Mouse (Mus musculus) G1E (cell line): Measurements from ENCODE around the gene Gli1.

Experiments used
- CTCF ChIP-seq: IDR thresholded peaks from 2 replicates; pipeline ENCODE4 v1.5.1; 2012; ENCODE audit warnings: low read depth, low read length, inconsistent platforms, mixed read lengths
- GATA1 ChIP-seq: IDR thresholded peaks from 2 replicates; pipeline ENCODE4 v1.6.1; 2012; ENCODE audit warnings: borderline replicate concordance, low read length, inconsistent platforms, mixed read lengths
- TAL1 ChIP-seq: conservative IDR thresholded peaks from 2 replicates; pipeline ENCODE4 v1.6.1; 2012; ENCODE audit warnings: low read depth, low read length, inconsistent platforms, mixed read lengths

DNA sequence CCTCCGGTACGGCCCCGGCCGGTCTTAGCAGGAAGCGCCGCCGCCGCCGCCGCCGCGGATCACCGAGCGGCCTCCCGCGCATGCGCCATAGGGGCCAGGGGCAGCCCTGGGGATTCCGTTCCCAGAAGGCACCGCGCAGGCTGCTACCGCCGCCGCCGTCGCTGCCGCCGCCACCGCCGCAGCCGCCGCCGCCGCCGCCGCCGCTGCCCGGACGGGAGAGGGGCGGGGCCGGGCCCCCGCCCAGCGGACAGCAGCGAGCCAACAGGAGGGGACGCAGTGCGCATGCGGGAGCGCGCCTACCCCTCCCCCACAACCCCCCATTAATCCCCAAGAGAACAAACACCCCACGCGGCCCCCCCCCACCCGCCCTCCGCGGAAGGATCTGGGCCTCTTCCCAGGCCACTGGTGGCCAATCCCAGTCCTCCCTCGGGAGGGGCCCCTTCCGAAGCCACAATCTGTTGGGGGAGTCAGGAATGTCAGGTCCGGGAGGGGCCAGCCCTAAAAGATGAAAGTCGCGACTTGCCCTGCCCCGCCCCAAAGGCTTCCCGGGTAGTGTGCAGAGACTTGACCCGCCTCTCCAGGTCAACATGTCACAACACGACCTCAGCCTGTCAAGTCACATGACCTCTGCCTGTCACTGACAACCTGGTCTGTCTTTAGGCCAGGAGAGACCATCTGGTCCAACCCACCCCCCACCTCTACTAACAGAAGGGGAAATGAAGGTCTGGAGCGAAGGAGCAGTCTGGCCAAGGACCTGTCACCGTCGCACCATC, 52.8 kb downstream of the Gli1 start, which contains the start of gene Mbd6:
- TF ChIP-seq CTCF (no peak), TAL1 (no peak), GATA1 (no peak)
